Mouse (Mus musculus) cerebellum, adult 2 months (tissue): ENCODE measurements around the gene BC107364.

Experiments
- CTCF ChIP-seq: fragments of 200-500 bp; IDR thresholded peaks from 2 replicates; pipeline ENCODE4 v1.5.1; 2011; ENCODE audit warnings: low read depth, mild to moderate bottlenecking, control low read depth, low read length, moderate library complexity, borderline replicate concordance; ENCODE audit not compliant: insufficient read depth
- POLR2A ChIP-seq: fragments of 200-500 bp; IDR thresholded peaks from 2 replicates; pipeline ENCODE4 v1.6.1; 2011; ENCODE audit warnings: low read length, control low read depth, borderline replicate concordance; ENCODE audit not compliant: insufficient read depth

DNA sequence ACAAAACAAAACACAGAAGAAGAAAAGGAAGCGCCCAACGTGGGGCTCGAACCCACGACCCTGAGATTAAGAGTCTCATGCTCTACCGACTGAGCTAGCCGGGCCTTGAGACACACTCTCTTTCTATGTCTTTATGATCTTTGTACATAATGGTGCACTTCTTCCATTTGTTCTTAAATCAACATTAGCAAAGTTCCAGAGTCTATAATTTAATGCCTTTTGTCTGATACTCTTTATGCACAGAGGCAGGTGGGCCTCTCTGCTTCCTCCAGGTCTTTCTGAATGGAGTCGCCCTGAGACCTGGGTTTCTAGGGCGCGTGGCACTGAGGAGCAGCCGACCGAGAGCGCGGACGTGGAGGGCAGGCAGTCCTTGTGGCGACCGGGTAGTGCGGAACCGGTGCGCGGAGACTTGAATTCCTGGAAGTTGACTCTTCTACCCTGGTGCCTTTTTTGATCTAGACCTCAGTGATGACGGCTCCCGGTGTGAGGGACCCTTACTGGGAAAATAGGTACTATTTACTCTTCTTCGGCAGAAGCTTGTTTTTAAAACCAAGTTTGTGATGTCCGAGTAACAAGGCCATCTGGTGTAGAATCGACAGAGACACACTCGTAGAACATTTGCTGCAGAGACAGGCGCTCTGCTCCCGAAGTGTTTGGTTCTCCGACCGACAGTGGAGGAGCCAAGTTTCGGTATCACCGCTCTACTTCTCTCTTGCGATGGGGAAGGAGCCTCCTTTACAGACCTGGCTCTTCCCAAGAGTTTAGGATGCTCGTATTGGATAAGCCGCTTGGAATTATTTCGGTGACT is 47.6 kb upstream of the BC107364 start:
- TF ChIP-seq POLR2A (no peak), CTCF (no peak)
